Mouse (Mus musculus): ENCODE measurements around the gene Ccdc191. TPM values are rescaled to one million over a fixed set of nuclear protein-coding genes. Genes with fewer than 3 reads are reported as not detected.
A peak's percentile ranks its signal among the peaks of the same experiment; 100 is the strongest.

Gene Ccdc191
- polyA plus RNA-seq, 1 experiment from 2014 or later, result 14.1 TPM

- Histone ChIP-seq H3K36me3 (ENCODE audit: insufficient read depth, low read length) (no peaks in the 10 kb centered on the region), H3K9ac (replicated peaks; ENCODE audit: low read length) (no peak overlapping the region), H3K4me1 (ENCODE audit: insufficient read depth, low read length) (no peaks in the 10 kb centered on the region), H3K27me3 (ENCODE audit: insufficient read depth, low read length) (no peaks in the 10 kb centered on the region), H3K4me2 (replicated peaks; ENCODE audit: low read depth, low read length) (no peak overlapping the region), H3K9me3 (ENCODE audit: low read length) (no peaks in the 10 kb centered on the region), H3K4me3 (ENCODE audit: low read length) (no peak overlapping the region), H3K27ac (ENCODE audit: low read length) (no peak overlapping the region)
- no peak for ATAC-seq (ENCODE audit: low FRiP score, low TSS enrichment)
- WGBS, result 80% methylated on average over 5 of the region's 5 CpGs
Measured at GRCm38 (mm10) chr16:43999541-43999940, 109.9 kb downstream of the Ccdc191 start.

GRCm38 (mm10) chr16:44002086-44002485 lies 112.5 kb downstream of the Ccdc191 start:
- Histone ChIP-seq H3K4me3 (ENCODE audit: low read length) (no peak overlapping the region), H3K9me3 (ENCODE audit: low read length) (no peaks in the 10 kb centered on the region), H3K4me2 (replicated peaks; ENCODE audit: low read depth, low read length) (no peak overlapping the region), H3K36me3 (ENCODE audit: insufficient read depth, low read length) (no peaks in the 10 kb centered on the region), H3K4me1 (ENCODE audit: insufficient read depth, low read length) (no peaks in the 10 kb centered on the region), H3K9ac (replicated peaks; ENCODE audit: low read length) (no peak overlapping the region), H3K27me3 (ENCODE audit: insufficient read depth, low read length) (no peaks in the 10 kb centered on the region), H3K27ac (ENCODE audit: low read length) (no peak overlapping the region)
- peak; percentile 61; the same call in 1 of the 2 replicates for ATAC-seq (ENCODE audit: low FRiP score, low TSS enrichment)
- 53% methylated on average over 5 of the region's 5 CpGs for WGBS

- Histone ChIP-seq H3K4me2 (replicated peaks; ENCODE audit: low read depth, low read length) (no peak overlapping the region), H3K27me3 (ENCODE audit: insufficient read depth, low read length) (no peaks in the 10 kb centered on the region), H3K27ac (ENCODE audit: low read length) (no peak overlapping the region), H3K36me3 (ENCODE audit: insufficient read depth, low read length) (peaks cover 4% of the 10 kb centered on the region; the same call in 1 of the 2 replicates), H3K4me1 (ENCODE audit: insufficient read depth, low read length) (peaks cover 7% of the 10 kb centered on the region; the same call in 1 of the 2 replicates), H3K9ac (replicated peaks; ENCODE audit: low read length) (no peak overlapping the region), H3K9me3 (ENCODE audit: low read length) (no peaks in the 10 kb centered on the region), H3K4me3 (ENCODE audit: low read length) (no peak overlapping the region)
- 0 out of 2 replicates have a peak, but pooled peaks have one; percentile 59 for ATAC-seq (ENCODE audit: low FRiP score, low TSS enrichment)
- 33% methylated on average over 5 of the region's 5 CpGs for WGBS
Measured at GRCm38 (mm10) chr16:44011010-44011409, 121.4 kb downstream of the Ccdc191 start.

Small RNA genes lying within 50 kb of the gene (microRNA-seq; reads per million reads assigned to microRNA genes)
- not detected for gene Mir3470b

Other genes starting within 250 kb of the Ccdc191 start
- gene Tigit, start 225.7 kb upstream of the Ccdc191 start, polyA plus RNA-seq (2015; fragmentation: Nextera tagmentation; extraction: Ambion mirVana), result not detected in 2 replicates
- gene Drd3, start 135.8 kb upstream of the Ccdc191 start, polyA plus RNA-seq (2015; fragmentation: Nextera tagmentation; extraction: Ambion mirVana), result not detected in 2 replicates
- 30.7 and 30.9 TPM in 2 replicates for gene Qtrt2, start 37.0 kb downstream of the Ccdc191 start, polyA plus RNA-seq (2015; fragmentation: Nextera tagmentation; extraction: Ambion mirVana)
- gene Zdhhc23, start 90.0 kb downstream of the Ccdc191 start, polyA plus RNA-seq (2015; fragmentation: Nextera tagmentation; extraction: Ambion mirVana), result 2.4 and 2.6 TPM in 2 replicates
- 7.3 and 8.0 TPM in 2 replicates for gene Gramd1c, start 173.5 kb downstream of the Ccdc191 start, polyA plus RNA-seq (2015; fragmentation: Nextera tagmentation; extraction: Ambion mirVana)
- gene Atp6v1a, start 249.9 kb downstream of the Ccdc191 start, polyA plus RNA-seq (2015; fragmentation: Nextera tagmentation; extraction: Ambion mirVana), result 116 and 123 TPM in 2 replicates